Mouse (Mus musculus) G1E (cell line): ENCODE measurements around the gene Ilk.

Experiments used
- CTCF ChIP-seq: IDR thresholded peaks from 2 replicates; pipeline ENCODE4 v1.5.1; 2012; ENCODE audit warnings: low read depth, low read length, inconsistent platforms, mixed read lengths
- TAL1 ChIP-seq: conservative IDR thresholded peaks from 2 replicates; pipeline ENCODE4 v1.6.1; 2012; ENCODE audit warnings: low read depth, low read length, inconsistent platforms, mixed read lengths

DNA sequence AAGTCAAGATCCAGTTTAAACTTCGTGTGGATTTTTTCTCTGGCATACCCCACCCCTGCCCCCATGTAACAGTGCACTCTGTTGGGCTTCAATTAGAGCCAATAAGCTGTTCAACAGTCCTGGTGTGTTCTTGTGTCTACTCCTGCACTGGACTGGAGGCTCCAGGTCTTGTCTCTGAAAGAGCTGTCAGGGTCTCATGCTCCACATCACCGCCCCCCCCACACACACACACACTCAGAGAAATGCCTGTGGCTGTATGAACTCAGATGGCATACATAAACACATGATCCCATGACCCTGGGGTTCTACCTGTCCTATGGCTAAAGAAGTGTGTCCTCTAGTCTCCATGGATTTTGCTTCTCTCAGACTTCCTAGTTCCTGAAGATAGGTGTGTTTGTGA lies 39.6 kb downstream of the Ilk start:
- TF ChIP-seq CTCF (no peak), TAL1 (no peak)
